In genomic region chr10:17196205-17196604, GRCm38 (mm10) we compare ENCODE assay signal across 22 mouse cellular contexts.
A peak's percentile ranks its signal among the peaks of the same experiment; 100 is the strongest.
DNase-seq lines count a peak whose midpoint lies in the region; ATAC-seq and TF ChIP-seq lines count a peak whose summit lies in the region.
"Had no signal": no experiment of that assay in that cellular context is flagged by ENCODE, and none has a peak within 500 bp of the region (broad histone marks: within the 10 kb centered on the region; RNA-seq: fewer than 3 reads in every experiment).

No protein-coding gene starts in this region.

- no peaks in the 10 kb centered on the region for H3K27me3 ChIP-seq in hindbrain, embryonic 10.5 days (ENCODE audit: insufficient read depth, poor library complexity, severe bottlenecking)
- H3K27me3 ChIP-seq in hindbrain, postnatal 0 days (ENCODE audit: insufficient read depth, low read length): no peaks in the 10 kb centered on the region
- H3K27me3 ChIP-seq in midbrain, embryonic 13.5 days: no peaks in the 10 kb centered on the region
- H3K27me3 ChIP-seq in midbrain, postnatal 0 days (ENCODE audit: insufficient read depth, low read length): no peaks in the 10 kb centered on the region
- H3K27me3 ChIP-seq in embryonic facial prominence, embryonic 10.5 days (replicated peaks; ENCODE audit: low read depth, poor library complexity, severe bottlenecking): no peaks in the 10 kb centered on the region
- no peaks in the 10 kb centered on the region for H3K27me3 ChIP-seq in neural tube, embryonic 13.5 days
- H3K27me3 ChIP-seq: hindbrain, embryonic 15.5 days; stomach, embryonic 15.5 days had no signal

- WGBS in hindbrain, embryonic 10.5 days: 72% methylated on average over 12 of the region's 12 CpGs
- 51% methylated on average over 12 of the region's 12 CpGs for WGBS in hindbrain, postnatal 0 days
- 66% methylated on average over 12 of the region's 12 CpGs for WGBS in midbrain, embryonic 13.5 days
- WGBS in midbrain, postnatal 0 days: 71% methylated on average over 12 of the region's 12 CpGs
- WGBS in embryonic facial prominence, embryonic 10.5 days: 59% methylated on average over 12 of the region's 12 CpGs
- 38% methylated on average over 12 of the region's 12 CpGs for WGBS in neural tube, embryonic 13.5 days

- H3K27ac ChIP-seq in hindbrain, embryonic 10.5 days: peak overlapping the region; percentile 70
- H3K27ac ChIP-seq in hindbrain, postnatal 0 days: no peak overlapping the region
- peak overlapping the region; percentile 6; the same call in 1 of the 2 replicates for H3K27ac ChIP-seq in midbrain, embryonic 13.5 days
- no peak overlapping the region; the same call in 1 of the 2 replicates for H3K27ac ChIP-seq in midbrain, postnatal 0 days (ENCODE audit: low read depth, low read length)
- H3K27ac ChIP-seq in embryonic facial prominence, embryonic 10.5 days (replicated peaks): peak overlapping the region; percentile 57; the same call in 1 of the 2 replicates
- H3K27ac ChIP-seq in neural tube, embryonic 13.5 days (replicated peaks): peak overlapping the region; percentile 38; the same call in 1 of the 2 replicates
- H3K27ac ChIP-seq: hindbrain, embryonic 15.5 days; macrophage; stomach, embryonic 15.5 days had no signal

- H3K36me3 ChIP-seq in hindbrain, embryonic 10.5 days: no peaks in the 10 kb centered on the region
- no peaks in the 10 kb centered on the region for H3K36me3 ChIP-seq in hindbrain, postnatal 0 days (ENCODE audit: insufficient read depth, low read length)
- no peaks in the 10 kb centered on the region for H3K36me3 ChIP-seq in midbrain, embryonic 13.5 days
- H3K36me3 ChIP-seq in midbrain, postnatal 0 days (ENCODE audit: insufficient read depth, low read length): no peaks in the 10 kb centered on the region
- no peaks in the 10 kb centered on the region for H3K36me3 ChIP-seq in embryonic facial prominence, embryonic 10.5 days (replicated peaks)
- no peaks in the 10 kb centered on the region for H3K36me3 ChIP-seq in neural tube, embryonic 13.5 days
- H3K36me3 ChIP-seq: hindbrain, embryonic 15.5 days; stomach, embryonic 15.5 days had no signal

- no peak overlapping the region for H3K4me3 ChIP-seq in hindbrain, embryonic 10.5 days
- no peak overlapping the region for H3K4me3 ChIP-seq in hindbrain, postnatal 0 days (ENCODE audit: low read length)
- H3K4me3 ChIP-seq in midbrain, embryonic 13.5 days (replicated peaks): no peak overlapping the region
- H3K4me3 ChIP-seq in midbrain, postnatal 0 days (ENCODE audit: low read depth, low read length): no peak overlapping the region
- no peak overlapping the region for H3K4me3 ChIP-seq in embryonic facial prominence, embryonic 10.5 days
- H3K4me3 ChIP-seq in neural tube, embryonic 13.5 days: no peak overlapping the region
- H3K4me3 ChIP-seq: hindbrain, embryonic 15.5 days; stomach, embryonic 15.5 days had no signal

- ATAC-seq in hindbrain, postnatal 0 days: no peak
- no peak for ATAC-seq in midbrain, embryonic 13.5 days
- no peak for ATAC-seq in midbrain, postnatal 0 days (ENCODE audit: low FRiP score)
- ATAC-seq in neural tube, embryonic 13.5 days (ENCODE audit: low read depth): peak; percentile 61
- ATAC-seq: activated CD4-positive, CD25-positive, alpha-beta regulatory T cell, adult 4 months; intestine, embryonic 16.5 days; lung, postnatal 0 days had no signal

- H3K9me3 ChIP-seq in hindbrain, embryonic 10.5 days: no peaks in the 10 kb centered on the region
- H3K9me3 ChIP-seq in hindbrain, postnatal 0 days (ENCODE audit: low read length): no peaks in the 10 kb centered on the region
- no peaks in the 10 kb centered on the region for H3K9me3 ChIP-seq in midbrain, embryonic 13.5 days
- no peaks in the 10 kb centered on the region for H3K9me3 ChIP-seq in midbrain, postnatal 0 days (ENCODE audit: low read length)
- H3K9me3 ChIP-seq in embryonic facial prominence, embryonic 10.5 days: no peaks in the 10 kb centered on the region
- no peaks in the 10 kb centered on the region for H3K9me3 ChIP-seq in neural tube, embryonic 13.5 days
- H3K9me3 ChIP-seq: hindbrain, embryonic 15.5 days; stomach, embryonic 15.5 days had no signal

- DNase-seq in hindbrain, embryonic 10.5 days (ENCODE audit: low spot score): no peak
- DNase-seq in hindbrain, postnatal 0 days (ENCODE audit: low spot score): no peak
- no peak for DNase-seq in midbrain, postnatal 0 days (ENCODE audit: low spot score)
- DNase-seq in embryonic facial prominence, embryonic 10.5 days (ENCODE audit: low spot score): no peak
- no peak for DNase-seq in thymus, postnatal 36 days
- DNase-seq: adrenal gland, adult 8-10 months; B cell, adult 2 months; cerebellum, adult 2 months; cerebellum, postnatal 25 days; gastrocnemius, postnatal 25 days; kidney, adult 9 months; kidney, postnatal 14 days; right cerebral cortex, adult 18-20 months; thymus, postnatal 4 days had no signal

- TF ChIP-seq CTCF in hindbrain, postnatal 0 days (IDR thresholded peaks at IDR 0.05; ENCODE audit: low read depth): no peak
- TF ChIP-seq CTCF in midbrain, postnatal 0 days (IDR thresholded peaks at IDR 0.05): no peak

- no peak overlapping the region for H3K4me2 ChIP-seq in hindbrain, postnatal 0 days (ENCODE audit: low read depth, low read length)
- no peak overlapping the region for H3K4me2 ChIP-seq in midbrain, embryonic 13.5 days (replicated peaks)
- H3K4me2 ChIP-seq in midbrain, postnatal 0 days (ENCODE audit: low read depth, low read length, poor library complexity, severe bottlenecking): no peak overlapping the region
- H3K4me2 ChIP-seq in neural tube, embryonic 13.5 days: no peak overlapping the region
- H3K4me2 ChIP-seq: hindbrain, embryonic 15.5 days; stomach, embryonic 15.5 days had no signal

- H3K4me1 ChIP-seq in hindbrain, embryonic 10.5 days (replicated peaks): peaks cover 13% of the 10 kb centered on the region
- H3K4me1 ChIP-seq in hindbrain, postnatal 0 days (ENCODE audit: insufficient read depth, low read length): no peaks in the 10 kb centered on the region
- H3K4me1 ChIP-seq in midbrain, embryonic 13.5 days (replicated peaks): peaks cover 6% of the 10 kb centered on the region; the same call in 1 of the 2 replicates
- H3K4me1 ChIP-seq in midbrain, postnatal 0 days (ENCODE audit: insufficient read depth, low read length): no peaks in the 10 kb centered on the region
- peaks cover 8% of the 10 kb centered on the region for H3K4me1 ChIP-seq in embryonic facial prominence, embryonic 10.5 days
- peaks cover 10% of the 10 kb centered on the region; the same call in 1 of the 2 replicates for H3K4me1 ChIP-seq in neural tube, embryonic 13.5 days (replicated peaks)
- H3K4me1 ChIP-seq: hindbrain, embryonic 15.5 days; stomach, embryonic 15.5 days had no signal

- H3K9ac ChIP-seq in hindbrain, postnatal 0 days (replicated peaks; ENCODE audit: low read length): no peak overlapping the region
- no peak overlapping the region for H3K9ac ChIP-seq in midbrain, embryonic 13.5 days (replicated peaks)
- H3K9ac ChIP-seq in midbrain, postnatal 0 days (replicated peaks; ENCODE audit: low read length, poor library complexity, severe bottlenecking): no peak overlapping the region
- H3K9ac ChIP-seq in neural tube, embryonic 13.5 days: no peak overlapping the region
- H3K9ac ChIP-seq: hindbrain, embryonic 15.5 days; stomach, embryonic 15.5 days had no signal

Comparison
In these comparisons a context has a peak if more than half of its experiments do, and no peak if none do; other contexts are left out.
1. H3K27ac ChIP-seq: peak in hindbrain, embryonic 10.5 days (single experiment), midbrain, embryonic 13.5 days (single experiment), embryonic facial prominence, embryonic 10.5 days (single experiment) and neural tube, embryonic 13.5 days (single experiment); none in hindbrain, postnatal 0 days (single experiment) and midbrain, postnatal 0 days (single experiment).